Mouse (Mus musculus): Measurements from ENCODE around the gene Zmiz1. TPM values are rescaled to one million over a fixed set of nuclear protein-coding genes. Genes with fewer than 3 reads are reported as not detected.

Zmiz1 gene
- total and polyA plus RNA-seq, 2 experiments from 2014 or later = 38.0 to 75.6 TPM

GRCm38 (mm10) chr14:25549871-25550840 is 91.2 kb downstream of the Zmiz1 start:
- whole genome bisulfite sequencing = 12% methylated on average over 10 of the region's 10 CpGs

GRCm38 (mm10) chr14:25551731-25552130 is 92.7 kb downstream of the Zmiz1 start:
- ATAC-seq (no peak), DNase-seq (no peak)
- TF ChIP-seq CTCF (IDR thresholded peaks at IDR 0.05; ENCODE audit: low read depth) = no peak
- Histone ChIP-seq H3K9me3 (ENCODE audit: low read length) (no peaks in the 10 kb centered on the region), H3K4me1 (ENCODE audit: insufficient read depth) (peaks cover 33% of the 10 kb centered on the region), H3K36me3 (ENCODE audit: insufficient read depth) (no peaks in the 10 kb centered on the region), H3K4me3 (ENCODE audit: low read depth, low read length) (no peak overlapping the region), H3K27ac (ENCODE audit: low read depth, low read length) (no peak overlapping the region), H3K9ac (no peak overlapping the region), H3K4me2 (ENCODE audit: low read depth) (no peak overlapping the region), H3K27me3 (ENCODE audit: insufficient read depth, low read length) (no peaks in the 10 kb centered on the region)
- WGBS = 15% methylated on average over 2 of the region's 2 CpGs

More at GRCm38 (mm10) chr14:25549871-25550840, 91.2 kb downstream of the Zmiz1 start:
- DNase-seq (peak; percentile 87), ATAC-seq (peak; percentile 85)
- Histone ChIP-seq H3K27ac (ENCODE audit: low read depth, low read length) (peak overlapping the region; percentile 41), H3K9ac (no peak overlapping the region), H3K4me3 (ENCODE audit: low read depth, low read length) (no peak overlapping the region), H3K4me2 (ENCODE audit: low read depth) (no peak overlapping the region), H3K27me3 (ENCODE audit: insufficient read depth, low read length) (no peaks in the 10 kb centered on the region), H3K36me3 (ENCODE audit: insufficient read depth) (no peaks in the 10 kb centered on the region), H3K9me3 (ENCODE audit: low read length) (no peaks in the 10 kb centered on the region), H3K4me1 (ENCODE audit: insufficient read depth) (peaks cover 22% of the 10 kb centered on the region)
- TF ChIP-seq CTCF (IDR thresholded peaks at IDR 0.05; ENCODE audit: low read depth) = no peak

- no peak overlapping the region for H3K4me2 ChIP-seq (ENCODE audit: low read depth)
- no peaks in the 10 kb centered on the region for H3K9me3 ChIP-seq (ENCODE audit: low read length)
- H3K36me3 ChIP-seq (ENCODE audit: insufficient read depth) = no peaks in the 10 kb centered on the region
- H3K27me3 ChIP-seq (ENCODE audit: insufficient read depth, low read length) = no peaks in the 10 kb centered on the region
- H3K27ac ChIP-seq (ENCODE audit: low read depth, low read length) = peak overlapping the region; percentile 40; the same call in 1 of the 2 replicates
- 73% methylated on average over 2 of the region's 2 CpGs for WGBS
- no peak overlapping the region for H3K9ac ChIP-seq
- DNase-seq = no peak
- TF ChIP-seq CTCF (IDR thresholded peaks at IDR 0.05; ENCODE audit: low read depth) = no peak
- H3K4me3 ChIP-seq (ENCODE audit: low read depth, low read length) = no peak overlapping the region
- ATAC-seq = no peak
- H3K4me1 ChIP-seq (ENCODE audit: insufficient read depth) = peaks cover 33% of the 10 kb centered on the region
Observed at GRCm38 (mm10) chr14:25553382-25553781, 94.4 kb downstream of the Zmiz1 start.

GRCm38 (mm10) chr14:25554781-25555180 is 95.8 kb downstream of the Zmiz1 start:
- peak overlapping the region; percentile 10; the same call in 1 of the 2 replicates for H3K27ac ChIP-seq (ENCODE audit: low read depth, low read length)

GRCm38 (mm10) chr14:25555291-25555781 is 96.4 kb downstream of the Zmiz1 start:
- DNase-seq = peak; percentile 62
- peak; percentile 37 for ATAC-seq
- H3K9ac ChIP-seq = peak overlapping the region; percentile 29; the same call in 1 of the 2 replicates

More at GRCm38 (mm10) chr14:25554781-25555180, 95.8 kb downstream of the Zmiz1 start:
- WGBS = 21% methylated on average over 8 of the region's 8 CpGs
- Histone ChIP-seq H3K4me3 (ENCODE audit: low read depth, low read length) (no peak overlapping the region), H3K9me3 (ENCODE audit: low read length) (no peaks in the 10 kb centered on the region), H3K36me3 (ENCODE audit: insufficient read depth) (no peaks in the 10 kb centered on the region), H3K4me2 (ENCODE audit: low read depth) (no peak overlapping the region), H3K9ac (peak overlapping the region; percentile 29; the same call in 1 of the 2 replicates), H3K4me1 (ENCODE audit: insufficient read depth) (peaks cover 29% of the 10 kb centered on the region), H3K27me3 (ENCODE audit: insufficient read depth, low read length) (no peaks in the 10 kb centered on the region)
- no peak for TF ChIP-seq CTCF (IDR thresholded peaks at IDR 0.05; ENCODE audit: low read depth)
- ATAC-seq = no peak
- DNase-seq = no peak

GRCm38 (mm10) chr14:25555848-25556247 is 96.9 kb downstream of the Zmiz1 start:
- no peaks in the 10 kb centered on the region for H3K9me3 ChIP-seq (ENCODE audit: low read length)
- no peaks in the 10 kb centered on the region for H3K27me3 ChIP-seq (ENCODE audit: insufficient read depth, low read length)
- no peak overlapping the region for H3K4me3 ChIP-seq (ENCODE audit: low read depth, low read length)
- 10% methylated on average over 7 of the region's 7 CpGs for WGBS
- DNase-seq = no peak
- H3K36me3 ChIP-seq (ENCODE audit: insufficient read depth) = no peaks in the 10 kb centered on the region
- peaks cover 20% of the 10 kb centered on the region for H3K4me1 ChIP-seq (ENCODE audit: insufficient read depth)
- peak overlapping the region; percentile 31 for H3K4me2 ChIP-seq (ENCODE audit: low read depth)
- 0 out of 2 replicates have a peak, but pooled peaks have one; percentile 9 for ATAC-seq
- no peak for TF ChIP-seq CTCF (IDR thresholded peaks at IDR 0.05; ENCODE audit: low read depth)
- H3K9ac ChIP-seq = peak overlapping the region; percentile 29; the same call in 1 of the 2 replicates
- H3K27ac ChIP-seq (ENCODE audit: low read depth, low read length) = 0 out of 2 replicates have a peak overlapping the region, but pooled peaks have one; percentile 6

More at GRCm38 (mm10) chr14:25555291-25555781, 96.4 kb downstream of the Zmiz1 start:
- H3K4me2 ChIP-seq (ENCODE audit: low read depth) = peak overlapping the region; percentile 31
- H3K36me3 ChIP-seq (ENCODE audit: insufficient read depth) = no peaks in the 10 kb centered on the region
- TF ChIP-seq CTCF (IDR thresholded peaks at IDR 0.05; ENCODE audit: low read depth) = 0 out of 2 replicates have a peak, but pooled peaks have one; percentile 10
- no peaks in the 10 kb centered on the region for H3K27me3 ChIP-seq (ENCODE audit: insufficient read depth, low read length)
- WGBS = 16% methylated on average over 10 of the region's 10 CpGs
- peak overlapping the region; percentile 10; the same call in 1 of the 2 replicates for H3K27ac ChIP-seq (ENCODE audit: low read depth, low read length)
- no peak overlapping the region for H3K4me3 ChIP-seq (ENCODE audit: low read depth, low read length)
- peaks cover 24% of the 10 kb centered on the region for H3K4me1 ChIP-seq (ENCODE audit: insufficient read depth)
- no peaks in the 10 kb centered on the region for H3K9me3 ChIP-seq (ENCODE audit: low read length)
